Mouse (Mus musculus): ENCODE data around the gene Dclk3.

Gene Dclk3

DNA sequence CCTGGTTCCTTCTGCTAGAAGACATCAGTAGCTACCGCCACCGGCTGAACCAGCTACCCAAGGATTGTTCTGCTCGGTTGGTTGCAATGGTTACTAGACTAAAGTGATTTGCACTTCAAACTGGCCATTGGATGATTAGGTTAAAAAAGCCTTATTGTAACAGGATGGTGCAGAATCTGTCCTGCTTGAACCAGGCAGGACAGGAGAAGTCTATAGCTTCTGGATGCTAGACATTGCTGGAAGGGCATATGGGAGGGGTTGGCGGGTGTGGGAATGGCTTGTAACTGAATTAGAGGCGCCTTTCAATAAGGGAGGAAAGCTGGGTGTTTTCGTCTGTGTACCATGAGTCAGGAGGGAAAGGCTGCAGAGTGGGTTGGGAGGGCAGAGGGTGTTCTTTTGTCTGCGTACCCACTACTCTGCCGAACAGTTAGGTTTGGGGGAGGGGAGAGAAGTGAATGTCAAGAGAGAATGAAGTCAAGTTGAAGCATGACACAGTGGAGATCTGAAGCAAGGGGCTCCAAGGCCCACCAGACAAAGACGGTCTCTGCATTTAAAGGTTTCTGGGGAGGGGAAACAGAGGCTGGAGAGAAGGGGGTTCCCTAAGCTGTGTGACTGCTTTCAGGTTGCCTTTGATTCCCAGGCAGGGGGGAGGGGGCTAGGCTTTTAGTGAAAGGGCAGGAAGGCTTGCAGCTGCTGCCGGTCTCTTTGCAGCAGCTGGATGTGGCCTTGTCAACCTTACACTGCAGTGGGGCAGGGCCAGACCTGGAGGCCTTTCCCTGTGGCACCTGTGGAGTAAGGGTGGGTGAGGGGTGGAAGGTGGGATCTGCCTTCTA lies 48.0 kb downstream of the Dclk3 start:
- DNase-seq (ENCODE audit: low spot score): no peak

DNA sequence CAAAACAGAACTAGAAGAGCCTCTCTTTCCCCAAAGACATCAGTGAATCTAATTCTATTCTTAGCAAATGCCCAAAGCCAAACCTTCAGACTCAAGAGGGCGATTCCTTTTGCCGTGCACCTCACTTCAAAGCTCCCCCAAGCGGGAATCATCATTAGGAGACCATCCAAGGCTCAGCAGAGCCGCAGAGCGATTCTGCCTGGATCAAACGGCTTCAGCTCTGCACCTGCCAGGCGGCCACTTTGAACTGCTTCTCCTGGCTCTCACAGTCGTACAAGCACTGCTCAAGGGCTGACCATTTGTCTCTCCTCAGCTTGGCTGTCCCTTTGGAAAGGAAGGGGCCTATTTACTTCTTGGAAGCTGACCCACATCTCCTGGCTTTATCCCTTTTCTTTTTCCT lies 51.7 kb downstream of the Dclk3 start:
- no peak for DNase-seq (ENCODE audit: low spot score)

- no peak for DNase-seq (ENCODE audit: low spot score)
Measured at GRCm38 (mm10) chr9:111491280-111491679, 52.4 kb downstream of the Dclk3 start.

DNA sequence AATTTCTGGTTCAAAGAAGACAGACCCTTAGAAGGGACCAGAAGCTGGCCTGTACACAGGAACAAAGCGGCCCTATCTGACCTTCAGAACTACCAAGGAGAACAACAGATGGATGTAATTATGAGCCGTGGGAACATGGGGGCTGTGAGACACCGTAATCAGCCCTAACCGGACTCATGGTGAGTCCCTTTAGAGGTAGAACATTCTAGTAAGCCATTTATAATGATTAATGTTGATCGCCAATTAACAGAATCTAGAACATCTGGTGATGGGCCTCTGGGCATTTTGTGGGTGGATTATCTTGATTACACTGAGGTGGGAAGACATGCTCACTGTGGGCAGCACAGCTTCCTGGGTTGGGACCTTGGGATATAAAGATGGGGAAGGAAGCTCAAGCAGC lies 54.6 kb downstream of the Dclk3 start:
- no peak for DNase-seq (ENCODE audit: low spot score)

DNA sequence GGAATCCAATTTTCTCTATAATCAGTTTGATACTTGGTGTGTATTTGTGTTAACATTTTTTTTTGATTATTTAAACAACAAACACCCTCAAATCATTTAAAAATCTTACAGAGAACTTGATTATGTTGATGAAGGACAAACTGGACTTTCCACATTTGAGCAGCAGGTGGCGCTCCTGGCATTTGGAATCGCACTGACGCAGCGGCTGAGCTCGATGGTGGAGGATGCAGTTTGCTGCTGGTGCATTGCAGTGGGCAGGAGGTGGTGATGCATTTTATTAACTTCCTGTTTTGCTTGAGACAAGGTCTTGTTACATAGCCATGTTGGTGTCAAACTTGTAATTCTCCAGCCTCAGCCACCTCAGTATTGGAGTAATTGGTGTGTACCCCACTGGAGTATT lies 56.7 kb downstream of the Dclk3 start:
- no peak for DNase-seq (ENCODE audit: low spot score)

DNA sequence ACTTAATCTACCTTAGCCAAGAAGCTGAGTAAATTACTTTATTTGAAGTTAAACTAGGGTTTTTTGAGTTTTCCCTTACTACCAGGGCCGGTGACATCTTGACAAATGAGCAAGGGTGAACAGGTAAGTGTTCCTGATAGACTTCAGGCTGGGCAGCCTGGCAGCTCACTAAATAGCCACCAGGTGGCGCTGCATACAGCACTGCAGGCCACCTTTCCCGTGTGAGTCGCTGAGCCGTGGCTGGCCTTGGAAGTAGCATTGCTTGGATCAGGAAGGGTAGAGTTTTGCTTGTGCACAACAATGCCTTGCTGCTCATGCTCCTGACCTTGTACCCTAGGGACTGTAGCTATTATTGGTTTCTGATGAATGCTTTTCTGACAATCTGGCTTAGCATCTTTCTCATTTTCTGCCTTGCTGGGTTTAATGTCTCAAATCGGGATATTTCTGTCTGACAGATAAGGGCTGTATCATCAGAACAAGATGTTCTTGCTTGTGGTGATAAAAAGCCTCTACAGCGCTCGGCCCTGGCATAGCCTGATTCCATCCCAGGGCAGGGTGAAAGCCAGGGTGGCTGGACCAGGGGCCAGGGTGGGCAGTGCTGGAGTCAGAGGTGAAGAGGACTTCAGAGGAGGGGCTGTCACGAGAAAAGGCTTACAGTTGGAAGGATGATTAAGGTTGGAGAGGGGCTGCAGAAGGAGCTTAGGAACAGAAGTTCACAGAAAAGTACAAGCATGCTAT lies 58.4 kb downstream of the Dclk3 start:
- DNase-seq (ENCODE audit: low spot score): peak; percentile 50

- DNase-seq (ENCODE audit: low spot score): no peak
Measured at GRCm38 (mm10) chr9:111500211-111500610, 61.3 kb downstream of the Dclk3 start.

DNA sequence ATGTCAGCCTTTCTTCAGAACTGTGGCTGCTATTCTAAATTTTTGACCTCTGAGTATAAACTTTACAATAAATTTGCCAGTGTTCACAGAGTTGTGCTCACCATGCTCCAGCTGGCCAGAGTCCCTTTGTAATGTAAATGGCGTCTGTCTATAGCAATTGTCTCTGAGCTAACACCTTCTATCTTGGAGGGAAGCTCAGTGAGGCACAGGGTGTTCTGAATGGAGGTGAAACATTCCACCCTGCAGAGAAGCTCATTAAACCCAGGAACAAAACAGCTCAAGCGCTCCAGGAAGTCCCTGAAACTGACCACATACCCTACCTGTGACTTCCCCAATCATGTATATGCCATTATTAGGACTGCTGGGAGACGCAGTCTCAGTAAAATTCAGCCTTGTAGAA lies 67.2 kb downstream of the Dclk3 start:
- DNase-seq (ENCODE audit: low spot score): no peak

DNA sequence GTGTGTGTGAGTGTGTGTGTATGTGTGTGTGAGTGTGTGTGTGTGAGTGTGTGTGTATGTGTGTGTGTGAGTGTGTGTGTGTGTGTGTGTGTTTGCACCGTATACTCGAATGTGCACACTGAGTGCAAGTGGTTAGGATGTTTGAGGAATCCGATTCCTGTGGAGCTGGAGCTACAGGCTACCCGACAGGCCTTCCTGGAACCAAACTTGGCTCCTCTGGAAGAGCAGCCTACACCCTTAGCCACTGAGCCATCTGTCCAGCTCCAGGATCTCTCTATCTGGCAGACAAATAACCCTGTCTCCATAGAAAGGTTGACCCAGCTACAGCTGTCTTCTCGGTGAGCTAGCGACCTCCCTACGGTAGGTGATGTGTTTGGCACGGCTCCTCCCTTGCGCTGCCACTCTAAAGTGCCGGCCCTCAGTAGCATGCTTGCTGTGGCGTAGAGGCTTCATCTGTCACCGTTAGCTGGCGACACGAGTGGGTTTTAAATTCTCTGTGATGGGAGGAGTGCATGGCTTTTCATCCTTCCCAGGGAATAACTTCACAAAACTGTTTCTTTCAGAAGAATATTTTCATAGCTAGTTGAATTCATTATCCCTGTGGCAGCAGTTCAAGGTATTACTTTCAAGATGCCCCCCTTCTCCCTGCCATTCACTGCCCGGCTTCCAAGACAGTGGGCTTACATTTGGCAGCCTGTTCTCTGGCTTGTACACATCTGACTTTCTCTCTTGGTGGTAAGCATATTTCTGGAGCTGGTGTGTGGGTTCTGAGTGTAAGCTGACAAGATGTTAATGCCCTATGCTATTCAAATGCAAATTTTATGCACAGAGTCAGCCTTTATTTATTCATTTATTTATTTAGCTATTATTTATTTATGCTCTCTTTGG lies 75.9 kb downstream of the Dclk3 start:
- no peak for DNase-seq (ENCODE audit: low spot score)

DNA sequence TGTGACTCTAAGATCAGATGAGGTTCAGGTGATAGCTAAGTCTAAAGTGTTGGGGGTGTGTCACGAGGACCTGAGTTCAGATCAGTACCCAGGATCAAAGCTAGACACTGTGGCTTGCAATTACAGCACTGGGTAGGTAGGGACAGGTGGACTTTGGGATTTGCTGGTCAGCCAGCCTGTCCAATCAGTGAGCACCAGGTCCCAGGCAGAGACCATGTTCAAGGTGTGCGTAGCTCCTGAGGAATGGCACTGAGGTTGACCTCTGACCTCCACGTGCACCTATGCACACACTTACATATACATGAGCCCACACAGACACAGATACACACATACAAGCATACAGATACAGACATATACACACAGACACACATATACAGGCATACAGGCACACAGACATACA lies 76.7 kb downstream of the Dclk3 start:
- DNase-seq (ENCODE audit: low spot score): no peak

- DNase-seq (ENCODE audit: low spot score): no peak
Measured at GRCm38 (mm10) chr9:111522226-111522625, 83.3 kb downstream of the Dclk3 start.

DNA sequence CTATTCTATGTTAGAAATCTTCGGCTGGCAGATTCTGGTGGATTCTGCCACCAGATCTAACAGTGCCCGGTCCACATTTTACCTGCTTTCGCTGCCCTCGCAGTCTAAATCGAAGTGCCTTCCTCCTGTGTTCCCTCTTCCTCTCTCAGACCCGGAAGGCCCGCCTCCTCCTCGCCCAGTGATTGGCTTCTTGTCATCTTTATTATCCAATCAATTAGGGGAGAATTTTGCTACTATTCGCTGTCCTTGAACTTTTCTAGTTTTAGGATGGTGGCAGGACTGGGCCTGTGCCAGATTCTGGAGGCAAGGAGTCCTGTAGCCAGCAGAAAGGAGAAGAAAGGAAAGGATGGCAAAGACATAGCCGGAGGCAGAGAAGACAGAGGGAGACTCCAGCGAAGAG lies 84.2 kb downstream of the Dclk3 start:
- no peak for DNase-seq (ENCODE audit: low spot score)

DNA sequence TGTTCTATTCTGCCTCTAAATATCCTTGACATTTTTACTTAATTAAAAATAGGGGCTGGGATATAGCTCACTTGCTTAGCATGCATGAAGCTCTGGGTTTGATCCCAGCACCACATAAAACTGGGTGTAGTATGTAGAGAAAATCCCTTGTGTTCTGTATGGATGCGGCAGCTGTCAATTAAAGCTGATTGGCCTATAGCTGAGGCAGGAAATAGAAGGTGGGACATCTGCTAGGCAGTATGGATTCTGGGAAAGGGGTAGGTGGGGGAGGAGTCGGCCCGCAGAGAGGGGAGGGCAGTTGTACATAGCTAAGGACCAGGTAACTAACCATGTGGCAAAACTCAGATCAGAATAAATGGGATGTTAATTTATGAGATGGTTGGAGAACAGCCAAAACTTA lies 85.0 kb downstream of the Dclk3 start:
- DNase-seq (ENCODE audit: low spot score): no peak

DNA sequence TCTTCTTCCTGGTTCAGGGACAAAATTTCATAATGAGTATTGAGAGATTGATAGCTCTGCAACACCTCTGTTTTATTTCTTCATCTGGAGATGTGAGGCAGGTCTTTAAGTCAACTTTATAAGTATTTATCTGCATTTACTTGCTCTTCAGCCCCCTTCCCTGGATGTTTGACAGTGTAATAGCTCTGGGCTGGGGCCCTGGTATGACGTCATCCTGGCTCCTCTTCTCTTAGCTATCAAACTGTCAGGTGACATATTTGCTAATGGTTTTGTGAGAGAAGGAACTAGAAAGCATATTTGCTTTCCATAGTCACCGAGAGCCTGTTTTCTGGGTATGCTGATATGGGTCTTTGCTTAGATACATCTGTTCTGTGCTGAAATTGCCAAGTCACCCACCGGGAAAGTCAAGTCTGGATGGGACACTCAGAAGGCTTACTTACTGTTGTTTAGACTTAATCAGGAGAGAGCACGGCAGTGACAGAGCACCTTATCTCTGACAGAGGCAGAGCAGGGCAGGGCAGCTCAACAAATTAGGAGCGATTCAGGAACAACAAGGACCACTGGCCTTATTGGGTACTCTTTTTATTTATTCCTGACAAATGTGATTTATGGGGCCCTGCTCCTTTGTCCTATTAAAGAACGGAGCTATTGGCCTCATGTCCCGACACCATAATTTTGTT lies 96.0 kb downstream of the Dclk3 start:
- DNase-seq (ENCODE audit: low spot score): no peak

DNA sequence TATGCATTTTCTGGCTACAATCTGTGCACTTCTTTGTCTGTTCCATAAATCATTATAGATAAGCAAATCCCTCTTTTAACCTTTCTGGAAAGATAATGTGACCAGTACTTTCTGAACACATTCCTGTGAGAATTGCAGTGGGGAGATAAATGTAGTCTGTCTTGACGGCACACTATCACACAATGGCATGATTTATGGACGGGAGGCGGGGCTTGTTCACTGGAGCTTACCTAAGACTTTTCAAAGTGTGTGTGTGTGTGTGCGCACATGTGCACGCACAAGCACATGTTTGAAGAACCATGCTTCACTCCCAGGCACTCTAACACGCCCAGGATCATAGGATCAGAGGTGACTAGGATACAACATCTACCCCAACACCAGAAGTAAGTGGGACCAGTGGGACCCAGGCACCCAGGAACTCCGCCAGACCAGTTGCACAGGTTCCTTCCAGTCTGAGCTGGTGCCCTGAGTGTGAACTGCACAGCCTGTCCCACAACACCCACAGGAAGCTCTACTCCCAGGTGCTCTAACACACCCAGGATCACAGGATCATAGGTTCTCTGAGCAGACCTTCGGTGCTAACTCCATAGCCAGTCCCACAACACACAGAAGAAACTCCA lies 96.7 kb downstream of the Dclk3 start:
- no peak for DNase-seq (ENCODE audit: low spot score)

All from left cerebral cortex, adult 11 months (tissue).